Mouse (Mus musculus) skeletal muscle tissue, adult 2 months (tissue): ENCODE measurements around the gene Atat1.
"Not testable (repeated sequence)": the region's sequence is repeated elsewhere in the genome, so short reads cannot be mapped to it uniquely, and the experiment has no call there.

Experiments
- DNase-seq: peaks from one replicate; pipeline ENCODE4 v3.0.0-alpha.2; 2012; ENCODE audit warnings: low read depth, low spot score

Gene Atat1

GRCm38 (mm10) chr17:35909919-35910369 lies at the start of gene Atat1:
Gene Atat1, minus strand, starts transcription at chr17:35910075.
- DNase-seq = peak; percentile 78

GRCm38 (mm10) chr17:35958533-35959223 lies 48.8 kb upstream of the Atat1 start:
- DNase-seq = no peak

- no peak for DNase-seq
Measured at GRCm38 (mm10) chr17:35954665-35955064, 44.8 kb upstream of the Atat1 start.

- DNase-seq = not testable (repeated sequence)
Measured at GRCm38 (mm10) chr17:35952559-35952958, 42.7 kb upstream of the Atat1 start.

- DNase-seq = not testable (repeated sequence)
Measured at GRCm38 (mm10) chr17:35950946-35951345, 41.1 kb upstream of the Atat1 start.

GRCm38 (mm10) chr17:35939941-35940340 lies 30.1 kb upstream of the Atat1 start:
- no peak for DNase-seq

- DNase-seq = no peak
Measured at GRCm38 (mm10) chr17:35939108-35939507, 29.2 kb upstream of the Atat1 start.

GRCm38 (mm10) chr17:35937700-35938348 lies 27.9 kb upstream of the Atat1 start:
- DNase-seq = peak; percentile 61

GRCm38 (mm10) chr17:35935763-35936162 lies 25.9 kb upstream of the Atat1 start:
- DNase-seq = not testable (repeated sequence)

- DNase-seq = no peak
Measured at GRCm38 (mm10) chr17:35932608-35933007, 22.7 kb upstream of the Atat1 start.

GRCm38 (mm10) chr17:35930627-35931026 lies 20.8 kb upstream of the Atat1 start:
- no peak for DNase-seq

GRCm38 (mm10) chr17:35929534-35929933 lies 19.7 kb upstream of the Atat1 start:
- no peak for DNase-seq

GRCm38 (mm10) chr17:35927471-35927870 lies 17.6 kb upstream of the Atat1 start:
- no peak for DNase-seq

- DNase-seq = no peak
Measured at GRCm38 (mm10) chr17:35923281-35923680, 13.4 kb upstream of the Atat1 start.

- no peak for DNase-seq
Measured at GRCm38 (mm10) chr17:35922566-35922965, 12.7 kb upstream of the Atat1 start.

- DNase-seq = no peak
Measured at GRCm38 (mm10) chr17:35921710-35922109, 11.8 kb upstream of the Atat1 start.

- DNase-seq = no peak
Measured at GRCm38 (mm10) chr17:35920862-35921562, 11.1 kb upstream of the Atat1 start.

- no peak for DNase-seq
Measured at GRCm38 (mm10) chr17:35920384-35920783, 10.5 kb upstream of the Atat1 start.

GRCm38 (mm10) chr17:35919864-35920301 lies 10.0 kb upstream of the Atat1 start:
- DNase-seq = no peak

- peak; percentile 98 for DNase-seq
Measured at GRCm38 (mm10) chr17:35919060-35919715, 9.3 kb upstream of the Atat1 start.

- DNase-seq = peak; percentile 67
Measured at GRCm38 (mm10) chr17:35918276-35919059, 8.6 kb upstream of the Atat1 start.
